Mouse (Mus musculus) heart, postnatal 14 days (tissue): ENCODE data around the gene Sergef. TPM values are rescaled to one million over a fixed set of nuclear protein-coding genes. Genes with fewer than 3 reads are reported as not detected.
A peak's percentile ranks its signal among the peaks of the same experiment; 100 is the strongest.

Experiments
- DNase-seq, 2 experiments: peaks; one replicate each; pipeline ENCODE4 v3.0.0; 2021 to 2022
- intact Hi-C: fragments of 180-260 bp; cut with DNase I; formaldehyde crosslinking; loops from one replicate; pipeline ENCODE4 v1.15.1; 2025
- total RNA-seq, 2 experiments: library from RNA; stranded (reverse); gene quantifications; 2 replicates each; pipeline ENCODE4 v1.2.3; 2021

Sergef gene
- total RNA-seq, 2 experiments from 2014 or later: 3.7 to 4.1 TPM

DNA sequence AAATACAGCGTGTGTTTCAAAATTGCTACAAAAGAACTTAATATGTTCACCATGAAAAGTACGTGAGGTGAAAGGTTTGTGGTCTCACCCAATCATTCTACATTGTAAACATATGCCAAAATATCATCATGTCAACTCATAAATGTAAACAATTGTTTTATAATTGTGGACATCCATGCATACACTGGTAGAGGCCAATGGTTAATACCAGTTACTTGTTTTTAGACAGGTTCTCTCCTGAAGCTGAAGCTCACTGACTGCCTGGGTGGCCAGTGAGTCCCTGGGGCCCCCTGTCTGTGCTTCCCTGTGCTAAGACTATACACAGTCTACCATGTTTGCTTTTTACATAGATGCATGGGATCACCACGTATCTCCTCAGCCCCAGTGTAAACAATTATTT, 91.5 kb downstream of the Sergef start:
- intact Hi-C loops: no loop called here
- DNase-seq: no peak

DNA sequence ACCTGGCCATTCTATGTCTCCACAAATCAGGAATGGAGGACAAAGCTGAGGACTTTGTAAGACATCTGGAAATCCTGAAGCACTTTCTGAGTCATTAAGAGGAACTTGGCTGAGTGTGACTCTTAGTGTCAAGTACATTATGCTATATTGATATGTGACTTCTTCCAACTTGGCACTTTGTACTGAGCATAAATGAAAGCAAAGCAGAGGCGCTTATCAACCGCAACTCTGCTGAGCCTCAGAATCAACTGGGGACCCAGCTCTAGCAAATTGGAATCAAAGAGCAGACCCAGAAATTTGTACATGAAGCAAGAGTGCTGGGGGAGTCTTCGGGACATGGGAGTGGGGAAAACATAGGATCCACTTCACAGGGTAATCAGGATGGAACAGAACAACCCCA, 92.0 kb downstream of the Sergef start:
- intact Hi-C loops: no loop called here
- no peak for DNase-seq

DNA sequence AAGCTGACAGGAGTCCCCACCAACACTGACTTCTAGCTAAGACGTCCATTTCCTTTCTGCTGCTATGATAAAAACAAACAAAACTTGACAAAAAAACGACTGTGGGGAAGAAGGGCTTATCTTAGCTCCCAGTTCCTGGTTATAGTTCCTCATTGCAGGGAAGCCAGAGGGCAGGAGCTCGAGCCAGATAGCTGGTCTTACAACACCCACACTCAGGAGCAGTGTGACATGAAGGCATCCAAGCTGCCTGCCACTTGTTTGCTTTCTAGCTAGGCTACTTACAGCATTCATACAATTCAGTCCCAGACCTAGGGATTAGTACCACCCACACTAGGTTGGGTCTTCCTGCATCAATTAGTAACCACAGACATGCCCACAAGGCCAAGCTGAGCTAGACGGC, 93.1 kb downstream of the Sergef start:
- intact Hi-C loops: no loop called here
- DNase-seq: no peak

DNA sequence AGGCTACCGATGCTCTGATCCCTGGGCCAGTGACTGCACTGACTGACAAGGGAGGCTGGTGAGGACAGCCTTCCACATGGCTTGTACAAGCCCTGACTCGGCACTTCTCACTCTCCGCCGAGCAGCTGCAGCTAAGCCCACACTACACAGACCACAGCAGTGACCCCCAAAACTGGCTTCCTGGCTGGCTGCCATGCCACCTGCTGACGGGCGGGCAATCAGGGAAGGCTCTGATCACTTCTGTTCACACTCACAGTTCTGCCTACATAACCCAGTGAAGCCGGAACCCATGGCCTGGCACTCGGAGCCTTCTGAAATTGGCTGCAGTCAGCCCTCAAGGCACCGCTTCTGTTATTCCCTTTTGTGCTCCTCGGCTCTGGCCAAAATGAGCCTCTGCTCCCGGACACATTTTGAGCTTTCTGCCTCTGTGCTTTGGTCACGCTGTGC, 95.4 kb downstream of the Sergef start:
- intact Hi-C loops: no loop called here
- no peak for DNase-seq

DNA sequence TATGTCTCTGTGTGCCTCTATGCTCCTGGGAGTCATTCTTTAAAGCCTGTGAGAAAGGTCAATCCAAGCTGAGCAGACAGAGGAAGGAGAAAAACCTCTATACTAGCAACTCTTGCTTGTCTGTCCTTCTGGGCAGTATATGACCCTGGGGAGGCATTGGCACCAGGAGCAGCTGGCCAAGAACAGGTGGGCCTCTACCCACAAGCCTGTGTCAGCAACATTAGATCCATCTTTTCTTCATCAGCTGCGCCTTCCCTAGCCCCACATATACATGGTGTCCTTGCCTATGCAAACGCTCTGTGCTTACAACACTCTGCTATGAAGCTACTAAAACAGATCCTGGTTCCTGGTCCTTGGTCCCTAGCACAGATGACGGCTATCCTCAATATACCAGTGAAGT, 97.5 kb downstream of the Sergef start:
- intact Hi-C loops: no loop called here
- DNase-seq: no peak

DNA sequence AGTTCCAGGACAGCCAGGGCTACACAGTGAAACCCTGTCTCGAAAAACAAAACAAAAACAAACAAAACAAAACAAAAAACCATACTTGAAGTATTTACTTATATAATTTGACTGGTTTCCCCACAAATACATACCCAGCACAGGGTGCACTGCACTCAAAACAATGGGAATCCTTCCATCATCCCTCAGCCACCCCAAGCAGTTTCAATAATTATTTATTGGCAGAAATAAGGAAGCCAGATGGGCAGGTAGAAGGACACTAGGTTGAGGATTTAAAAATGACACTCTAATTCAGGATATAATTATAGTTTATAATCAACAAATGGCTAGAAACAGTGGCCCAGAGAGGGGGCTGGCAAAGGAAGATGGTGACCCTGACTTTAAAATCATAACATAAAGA, 99.0 kb downstream of the Sergef start:
- no peak for DNase-seq
- intact Hi-C loops: no loop called here

DNA sequence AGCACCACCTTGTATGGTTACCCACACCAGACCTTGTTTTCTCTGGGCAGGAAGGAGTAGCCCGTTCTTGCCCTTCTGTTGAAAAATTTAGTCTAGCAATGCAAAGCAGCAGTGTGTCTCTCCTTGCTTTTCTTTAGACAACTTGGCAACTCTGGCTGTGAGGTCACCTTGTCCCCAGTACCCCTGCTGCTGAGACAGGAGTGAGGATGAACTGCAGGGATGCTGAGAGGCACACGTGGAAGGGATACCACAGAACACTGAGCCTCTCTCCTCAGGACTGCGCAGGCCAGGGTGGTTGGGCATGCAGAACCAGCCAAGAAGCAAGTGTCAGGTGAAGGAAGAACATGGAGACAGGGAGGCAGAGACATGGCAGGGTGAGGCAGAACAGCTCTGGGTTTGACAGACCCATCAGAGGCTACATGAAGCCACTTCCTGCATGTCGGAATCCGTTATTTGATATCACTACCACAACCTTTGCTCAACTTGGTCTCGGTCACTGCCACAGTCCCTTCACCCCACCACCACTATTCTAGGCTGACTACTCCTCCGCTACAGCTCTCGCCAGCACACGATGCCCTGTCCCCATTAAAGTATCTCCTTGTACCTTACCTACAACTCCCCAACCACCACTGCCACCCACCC, 103.0 kb downstream of the Sergef start:
- DNase-seq: no peak
- intact Hi-C loops: loop anchor here (1.0 kb wide), 1 partner anchor 22 kb away; no protein-coding TSS in a partner anchor

DNA sequence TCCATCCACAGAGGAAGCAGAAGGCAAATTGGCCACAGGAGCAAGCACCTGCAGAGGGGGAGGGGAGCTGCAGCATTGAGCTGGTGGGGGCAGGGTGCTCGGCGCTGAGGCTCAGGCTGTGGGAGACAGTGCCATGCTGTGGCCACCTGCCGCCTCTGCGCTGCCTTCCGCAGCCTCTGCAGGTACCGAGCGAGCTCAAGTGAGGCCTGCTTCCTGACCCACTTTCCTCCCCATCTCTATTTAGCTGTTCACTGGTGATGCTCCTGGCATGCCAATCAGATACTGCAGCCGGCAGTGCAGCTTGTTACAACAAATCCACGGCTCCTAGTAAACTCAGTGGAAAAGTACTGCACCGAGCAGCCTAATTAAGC, 104.2 kb downstream of the Sergef start:
- peak; percentile 23 to 30 for DNase-seq

DNA sequence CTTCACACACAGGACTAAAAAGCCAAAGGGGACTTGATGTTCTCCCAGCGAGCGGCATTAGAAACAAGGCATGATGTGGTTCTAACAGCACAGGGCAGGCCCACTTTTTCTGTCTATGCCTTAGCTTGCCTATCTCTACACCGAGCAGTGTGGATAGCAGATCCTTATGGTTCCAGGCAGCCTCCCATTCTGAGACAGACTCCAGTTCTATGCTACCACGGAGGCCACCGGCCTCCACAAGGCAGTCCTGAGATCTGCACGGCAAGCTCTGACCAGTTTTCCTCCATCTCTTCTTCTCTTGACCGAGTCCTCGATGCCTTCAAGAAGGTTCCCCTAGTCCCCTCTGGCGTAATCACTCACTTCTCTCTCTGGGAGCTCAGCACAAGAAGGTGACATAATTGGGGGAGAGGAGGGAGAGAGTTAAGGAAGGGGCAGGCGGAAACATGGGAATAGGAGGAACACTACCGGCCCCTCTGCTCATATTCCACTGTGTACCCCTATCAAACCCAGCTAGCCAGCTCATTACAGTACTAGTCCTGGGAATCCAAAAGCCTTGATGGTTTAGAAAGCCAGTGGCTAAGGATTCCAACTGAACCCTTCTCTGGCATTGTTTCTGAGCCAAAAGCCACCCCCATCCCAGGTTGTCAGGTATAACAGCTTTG, 104.7 kb downstream of the Sergef start:
- intact Hi-C loops: no loop called here
- DNase-seq: no peak

More for the DNA sequence above, 104.2 kb downstream of the Sergef start:
- intact Hi-C loops: no loop called here

DNA sequence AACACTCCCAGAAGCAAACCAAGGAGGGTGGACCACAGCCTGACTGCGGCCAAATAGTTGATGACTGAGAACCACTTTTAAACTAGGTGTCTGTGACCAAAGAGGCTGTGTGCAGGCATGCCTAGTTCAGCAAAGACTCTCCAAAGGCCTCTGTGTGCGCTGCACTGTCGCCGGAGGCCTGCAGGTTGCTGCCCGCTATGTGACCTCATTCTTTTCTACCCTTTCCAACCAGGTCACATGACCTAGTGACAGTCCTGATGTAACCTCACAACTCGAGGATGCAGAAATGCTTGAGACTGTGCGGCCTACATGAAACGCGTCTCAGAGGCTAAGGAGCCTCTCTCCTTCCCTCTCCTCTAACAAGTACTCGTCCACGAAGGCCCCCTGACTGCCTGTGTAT, 106.1 kb downstream of the Sergef start:
- no peak for DNase-seq
- intact Hi-C loops: no loop called here

DNA sequence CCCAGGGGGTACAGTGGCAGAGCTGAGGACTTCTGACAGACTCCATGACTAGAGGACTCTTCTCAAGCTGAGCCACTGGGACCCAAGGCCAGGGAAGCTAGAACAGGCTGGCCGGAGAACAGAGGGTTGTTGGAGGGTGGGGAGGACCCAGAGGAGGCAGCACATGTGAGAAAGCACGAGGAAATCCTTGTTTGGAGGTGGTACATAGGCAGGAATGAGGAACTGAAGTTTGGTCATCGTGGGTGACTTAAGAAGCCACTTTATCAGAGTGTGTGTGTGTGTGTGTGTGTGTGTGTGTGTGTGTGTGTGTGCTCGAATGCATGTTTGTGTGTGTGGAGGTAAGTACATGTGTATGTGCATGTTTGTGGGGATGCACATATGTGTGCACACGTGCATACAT, 108.3 kb downstream of the Sergef start:
- intact Hi-C loops: no loop called here
- DNase-seq: no peak

DNA sequence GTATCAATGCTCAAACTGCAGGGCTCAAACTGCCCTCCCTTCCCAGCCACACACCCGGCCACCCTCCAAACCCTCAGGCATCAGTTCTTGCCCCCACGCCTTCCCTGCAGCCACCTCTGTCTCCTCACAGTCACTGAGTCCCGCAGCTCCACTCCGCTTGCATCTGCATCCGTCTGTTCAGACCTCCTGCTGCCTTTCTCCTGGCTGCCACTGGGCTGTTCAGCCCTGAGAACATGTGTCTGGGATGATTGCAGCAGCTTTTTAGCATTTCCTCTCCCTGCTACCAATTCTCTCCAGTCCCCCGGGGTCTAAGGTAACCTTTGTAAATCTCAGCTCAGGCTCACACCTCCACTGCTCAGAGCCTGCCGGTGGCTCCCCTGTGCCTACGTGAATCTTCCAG, 109.7 kb downstream of the Sergef start:
- no peak for DNase-seq
- intact Hi-C loops: no loop called here

DNA sequence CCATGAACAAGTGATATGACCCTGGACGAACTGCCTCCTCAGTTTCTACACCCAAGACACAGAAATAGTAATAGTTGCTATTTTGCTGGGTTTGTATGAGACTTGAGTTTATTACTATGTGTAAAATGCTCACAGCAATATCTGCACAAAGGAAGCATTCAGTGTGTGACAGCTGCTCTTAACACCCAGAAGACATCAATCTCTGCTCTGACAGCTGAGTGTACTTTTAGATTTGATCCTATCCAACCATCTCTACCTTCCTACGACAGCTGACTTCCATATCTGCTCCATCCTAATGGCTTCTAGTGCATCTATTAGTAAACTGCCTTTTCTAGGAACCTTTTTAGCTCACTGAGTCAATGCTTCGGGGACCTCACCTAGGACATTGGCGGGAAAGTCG, 110.3 kb downstream of the Sergef start:
- DNase-seq: no peak
- intact Hi-C loops: no loop called here

DNA sequence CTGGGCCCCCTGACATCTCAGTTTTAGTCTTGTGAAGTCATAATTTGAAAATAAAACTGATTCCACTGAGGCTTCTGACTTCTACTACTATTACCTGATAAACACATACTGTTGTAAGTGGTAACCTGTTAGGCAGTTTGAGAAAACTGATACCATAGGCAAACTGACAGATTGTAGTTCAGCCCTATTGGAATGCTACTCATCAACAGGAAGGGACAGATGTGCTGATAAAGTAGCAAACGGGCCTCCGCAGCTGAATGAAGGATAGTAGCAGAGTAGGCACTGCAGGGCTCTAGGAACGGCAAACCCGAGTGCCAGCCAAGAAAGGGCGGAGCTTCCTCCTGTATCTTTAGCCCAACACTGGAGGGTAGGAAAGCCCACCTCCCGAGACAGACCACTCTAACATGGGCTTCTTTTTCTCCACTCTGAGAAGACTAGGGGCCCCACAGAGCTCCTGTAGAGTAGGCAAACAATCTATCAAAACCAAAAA, 112.9 kb downstream of the Sergef start:
- intact Hi-C loops: no loop called here
- no peak for DNase-seq

DNA sequence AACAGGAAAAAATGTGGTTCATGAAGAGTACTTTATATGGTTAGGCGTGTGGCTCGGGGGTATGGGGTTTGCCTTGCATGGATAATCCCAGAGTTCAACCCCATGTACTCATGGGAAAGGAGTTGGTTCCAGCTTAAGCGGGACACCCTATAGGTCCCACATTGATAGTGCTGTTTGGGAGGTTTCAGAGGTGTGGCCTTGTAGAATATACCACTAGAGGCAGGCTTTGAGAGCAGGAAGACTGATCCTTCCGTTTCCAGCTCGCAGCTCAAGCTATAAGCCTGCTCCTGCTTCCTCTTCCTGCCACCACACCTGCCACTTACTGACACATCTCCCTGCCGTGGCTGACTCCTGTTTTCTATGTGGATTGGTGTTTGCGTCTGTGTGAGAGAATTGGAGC, 116.4 kb downstream of the Sergef start:
- intact Hi-C loops: no loop called here
- no peak for DNase-seq

DNA sequence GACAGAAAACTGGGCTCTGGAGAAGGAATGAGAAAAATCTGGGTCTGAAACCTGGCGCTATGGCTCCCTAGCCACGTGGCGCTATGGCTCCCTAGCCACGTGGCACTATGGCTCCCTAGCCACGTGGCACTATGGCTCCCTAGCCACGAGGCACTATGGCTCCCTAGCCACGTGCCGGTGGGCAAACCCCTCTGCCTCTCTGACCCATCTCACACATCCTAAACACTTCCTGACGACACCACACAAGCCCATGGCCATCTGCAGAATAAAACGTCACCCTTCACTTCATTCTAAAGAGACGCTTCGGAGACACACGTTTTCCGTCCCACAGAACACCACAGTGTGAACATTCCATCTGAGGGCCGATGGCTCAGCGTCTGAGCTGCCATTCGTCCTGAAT, 117.8 kb downstream of the Sergef start:
- no peak for DNase-seq
- intact Hi-C loops: no loop called here

DNA sequence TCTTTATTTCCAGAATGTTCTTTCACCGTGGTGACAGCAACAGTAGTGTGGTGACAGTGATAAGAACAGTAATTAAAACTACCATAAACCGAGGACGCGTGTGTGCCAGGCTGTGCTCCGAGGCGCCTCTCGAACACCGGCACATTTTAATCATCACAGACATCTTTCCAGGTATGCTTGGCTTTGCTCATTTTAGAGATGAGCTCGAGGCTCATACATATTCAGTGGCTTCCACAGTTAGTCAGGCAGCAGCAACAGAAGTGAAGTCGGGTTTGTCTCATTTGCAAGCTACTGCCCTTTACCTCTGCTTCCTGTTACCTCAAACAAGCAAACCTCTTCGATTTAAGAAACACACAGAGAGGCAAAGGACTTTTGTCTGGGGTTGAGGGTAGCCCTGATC, 120.5 kb downstream of the Sergef start:
- no peak for DNase-seq
- intact Hi-C loops: no loop called here

DNA sequence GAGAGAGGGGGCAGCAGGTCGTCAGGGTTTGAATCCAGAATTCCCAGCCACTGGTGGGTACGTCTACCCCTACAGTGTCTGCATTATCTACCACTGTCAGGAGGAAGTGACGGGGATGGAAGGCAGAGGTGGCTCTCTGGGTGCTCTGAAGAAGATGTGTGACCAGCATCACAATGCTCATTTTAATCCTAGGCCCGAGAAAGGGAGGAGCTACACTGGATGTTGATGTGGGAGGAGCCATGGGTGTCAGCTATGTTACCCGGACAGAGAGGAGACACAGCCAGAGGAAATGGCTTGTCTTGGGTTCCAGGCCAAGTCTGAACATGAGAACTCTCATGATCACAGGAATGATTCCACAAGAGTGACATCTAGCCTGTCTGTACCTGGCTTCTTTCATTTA, 122.4 kb downstream of the Sergef start:
- intact Hi-C loops: no loop called here
- DNase-seq: no peak

DNA sequence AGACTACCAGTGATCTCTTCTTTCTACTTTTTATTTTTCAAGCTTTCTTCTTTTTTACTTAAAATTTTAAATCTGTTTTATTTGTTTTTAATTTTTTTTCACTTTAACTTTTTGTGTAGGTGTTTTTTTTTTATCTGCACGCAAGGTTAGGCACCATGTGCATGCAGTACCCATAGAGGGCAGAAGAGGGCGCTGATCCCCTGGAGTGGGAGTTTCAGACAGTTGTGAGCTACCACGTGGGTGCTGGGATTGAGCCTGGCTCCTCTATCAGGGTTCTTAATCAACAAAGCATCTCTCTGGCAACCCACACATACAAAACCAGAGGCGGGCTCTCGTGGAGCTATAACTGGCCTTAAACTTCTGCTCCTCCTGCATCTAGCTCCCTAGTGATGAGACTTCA, 123.6 kb downstream of the Sergef start:
- intact Hi-C loops: no loop called here
- no peak for DNase-seq

DNA sequence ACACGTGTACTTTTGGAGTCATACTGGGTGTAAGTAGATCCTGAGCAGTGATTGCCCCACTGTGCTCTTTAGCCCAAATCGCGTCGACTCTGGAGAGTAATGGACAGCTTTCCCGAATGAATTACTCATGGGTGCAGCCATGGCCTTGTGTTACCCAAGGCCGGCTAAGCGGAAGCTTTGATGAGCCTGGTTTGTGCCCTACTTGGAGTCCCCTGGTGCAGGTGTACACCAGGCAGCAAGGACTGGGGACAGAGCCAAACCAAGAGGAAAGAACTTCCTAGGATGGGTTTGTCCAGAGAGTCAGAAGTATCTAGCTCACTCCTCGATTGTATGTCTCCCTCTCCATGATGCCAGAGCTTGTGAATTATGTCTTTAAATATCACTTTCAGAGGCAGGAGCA, 124.6 kb downstream of the Sergef start:
- intact Hi-C loops: no loop called here
- no peak for DNase-seq

DNA sequence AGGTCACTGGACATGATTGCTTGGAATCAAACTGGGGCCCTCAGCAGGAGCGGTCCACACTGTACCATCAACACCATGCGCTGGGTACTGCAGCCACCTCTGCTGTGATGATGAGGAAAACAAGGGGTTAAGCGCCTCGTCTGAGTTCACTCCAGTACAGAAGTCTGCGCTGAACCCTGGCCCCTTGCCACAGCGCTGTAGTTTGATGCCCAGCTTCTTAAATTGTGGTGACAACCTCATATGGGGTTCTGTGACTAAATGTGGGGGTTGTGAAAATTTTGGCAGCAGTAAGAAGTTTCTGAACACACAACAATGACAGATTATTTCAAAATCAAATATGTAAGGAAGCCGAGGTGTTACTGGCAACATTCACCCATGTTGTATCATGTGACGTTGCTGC, 126.0 kb downstream of the Sergef start:
- intact Hi-C loops: no loop called here
- no peak for DNase-seq

DNA sequence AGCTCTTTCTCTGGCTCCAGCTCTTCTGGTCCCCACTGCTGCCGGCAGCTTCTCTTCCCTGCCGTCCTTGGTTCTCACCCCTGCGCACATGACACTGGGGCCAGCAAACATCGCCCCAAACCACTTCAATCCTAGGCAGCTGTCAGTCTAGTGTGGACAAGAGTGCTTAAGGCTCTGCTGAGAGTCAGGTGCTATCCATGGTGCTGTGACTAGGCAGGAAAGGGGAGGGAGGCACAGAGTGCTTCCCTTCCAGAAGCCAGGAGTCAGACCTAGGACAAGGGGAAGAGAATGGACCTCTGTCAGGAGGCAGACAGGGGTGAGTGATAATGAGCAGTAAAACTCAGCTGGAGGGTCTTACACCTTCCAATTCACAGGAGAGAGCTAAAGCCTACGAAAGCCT, 126.8 kb downstream of the Sergef start:
- no peak for DNase-seq
- intact Hi-C loops: no loop called here

DNA sequence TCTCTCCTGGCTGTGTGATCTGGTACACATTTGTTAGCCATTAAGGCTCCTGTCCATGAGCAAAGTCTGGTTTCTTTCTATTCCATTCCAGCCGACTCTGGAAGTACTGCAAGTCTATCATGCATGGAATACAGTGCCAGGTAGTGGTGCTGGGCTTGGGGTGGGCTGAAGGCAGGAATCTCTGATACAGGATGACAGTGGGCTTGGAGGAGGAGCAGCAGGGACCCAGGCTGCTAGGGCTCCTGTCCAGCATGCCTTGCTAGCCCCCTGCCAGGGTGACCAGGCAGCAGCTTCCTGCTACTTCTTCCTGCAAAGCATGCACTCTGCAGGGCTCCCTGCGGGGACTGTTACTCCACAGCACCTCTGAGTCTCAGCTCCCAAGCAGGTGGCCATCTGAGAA, 128.8 kb downstream of the Sergef start:
- intact Hi-C loops: no loop called here
- DNase-seq: no peak
